Mouse (Mus musculus) lung, adult 10 weeks (tissue): ENCODE results near the gene Foxc1. TPM values are rescaled to one million over a fixed set of nuclear protein-coding genes. Genes with fewer than 3 reads are reported as not detected.

ENCODE experiments used
- polyA plus RNA-seq: library from polyadenylated mRNA; stranded (reverse); fragments of 350-450 nt; fragmentation: Illumina TruSeq; extraction: RNeasy Lipid Tissue Mini Kit (QIAGEN cat#74804); gene quantifications from one replicate; pipeline ENCODE4 v1.2.3, GENCODE M21; 2014; ENCODE audit warnings: low read depth, low replicate concordance; ENCODE audit not compliant: insufficient read depth

Foxc1 gene
- polyA plus RNA-seq: 0.55 TPM

GRCm38 (mm10) chr13:31806428-31806832 is at the start of gene Foxc1:
Foxc1 (plus strand) TSS chr13:31806633.

Other genes with a start within 250 kb of the Foxc1 start
- gene A530084C06Rik, start 247.3 kb upstream of the Foxc1 start, polyA plus RNA-seq: 0.34 TPM
- gene Foxf2, start 180.8 kb upstream of the Foxc1 start, polyA plus RNA-seq: 19.6 TPM